Mouse (Mus musculus): ENCODE measurements around the gene Krt27. TPM values are rescaled to one million over a fixed set of nuclear protein-coding genes. Genes with fewer than 3 reads are reported as not detected.

The Krt27 gene
- polyA plus RNA-seq (2015; fragmentation: Nextera tagmentation; extraction: Ambion mirVana), result not detected in 2 replicates

DNA sequence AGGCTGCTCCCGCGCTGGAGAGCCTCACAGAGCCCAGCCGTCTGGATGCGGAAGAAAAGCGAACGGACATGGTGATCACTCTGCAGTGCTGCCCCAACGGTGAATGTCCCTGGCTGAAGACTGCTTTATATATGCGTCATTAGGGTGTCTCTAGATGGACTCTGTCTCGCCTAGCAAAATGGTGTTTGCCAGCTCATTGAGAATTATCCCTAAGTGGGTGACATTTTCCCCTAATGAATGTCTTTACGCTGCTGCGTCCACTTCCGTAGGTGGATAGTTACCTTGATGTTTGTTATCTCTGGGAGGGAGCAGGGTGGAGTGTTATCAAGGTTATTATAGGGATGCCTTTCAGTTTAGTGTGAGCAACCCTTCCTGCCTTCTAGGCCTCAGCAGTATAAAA is at the start of gene Krt27:
TSS of gene Krt27 (minus strand) at position 101 of the 400 bp plus-strand sequence.
- no peaks in the 10 kb centered on the region for H3K36me3 ChIP-seq (replicated peaks; ENCODE audit: insufficient read depth, low read length)
- H3K9me3 ChIP-seq (ENCODE audit: low read length), result no peaks in the 10 kb centered on the region
- H3K4me1 ChIP-seq (ENCODE audit: insufficient read depth), result no peaks in the 10 kb centered on the region
- DNase-seq (no peak), ATAC-seq (no peak)
- no peak within 1 kb of the TSS for H3K9ac ChIP-seq (replicated peaks)
- TF ChIP-seq EP300 (IDR thresholded peaks at IDR 0.05; ENCODE audit: low read depth), result no peak
- TF ChIP-seq CTCF (IDR thresholded peaks at IDR 0.05; ENCODE audit: low read depth), result no peak
- H3K27me3 ChIP-seq (ENCODE audit: insufficient read depth, low read length), result no peaks in the 10 kb centered on the region
- 78% methylated on average over 12 of the region's 12 CpGs for WGBS (ENCODE audit: insufficient replicate concordance)
- no peak within 1 kb of the TSS for H3K4me2 ChIP-seq (ENCODE audit: low read depth, low read length)
- H3K4me3 ChIP-seq (ENCODE audit: low read depth, low read length), result no peak within 1 kb of the TSS
- no peak within 1 kb of the TSS for H3K27ac ChIP-seq (ENCODE audit: low read depth)

DNA sequence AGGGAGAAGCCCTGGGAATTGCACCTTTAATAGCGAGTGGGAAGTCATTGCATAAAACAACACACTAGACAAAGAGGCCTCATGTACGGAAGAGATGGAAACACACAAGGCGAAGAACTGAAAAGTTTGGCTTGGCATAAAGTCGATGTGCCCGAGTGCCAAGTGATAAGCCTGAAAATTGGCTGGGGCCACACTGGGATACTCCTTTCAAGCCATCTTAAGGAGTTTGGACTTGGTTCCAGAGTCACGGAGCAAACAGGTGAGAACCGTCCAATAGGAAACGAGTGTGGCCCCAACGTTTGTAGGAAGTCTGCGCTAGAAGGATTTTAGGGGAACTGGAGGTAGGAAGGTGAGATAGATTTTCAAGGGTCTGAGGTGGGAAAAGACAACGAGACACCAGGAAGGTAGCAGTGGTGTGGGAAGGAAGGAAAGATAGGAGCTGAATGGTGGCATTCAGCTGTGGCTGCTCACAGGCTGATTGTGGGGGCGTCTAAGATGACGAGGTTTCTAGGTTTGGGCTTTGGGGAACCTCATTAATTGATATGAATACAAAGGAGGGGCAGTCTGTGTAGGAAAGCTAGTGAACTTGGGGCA is 49.1 kb upstream of the Krt27 start:
- ATAC-seq, result no peak
- H3K4me3 ChIP-seq (ENCODE audit: low read depth, low read length), result no peak overlapping the region
- 73% methylated on average over 13 of the region's 13 CpGs for WGBS (ENCODE audit: insufficient replicate concordance)
- DNase-seq, result no peak
- H3K9ac ChIP-seq (replicated peaks), result no peak overlapping the region
- H3K36me3 ChIP-seq (replicated peaks; ENCODE audit: insufficient read depth, low read length), result no peaks in the 10 kb centered on the region
- TF ChIP-seq EP300 (IDR thresholded peaks at IDR 0.05; ENCODE audit: low read depth) (no peak), CTCF (IDR thresholded peaks at IDR 0.05; ENCODE audit: low read depth) (no peak)
- no peak overlapping the region for H3K27ac ChIP-seq (ENCODE audit: low read depth)
- 0 out of 2 replicates have a peak, but pooled peaks cover 3% of the 10 kb centered on the region for H3K27me3 ChIP-seq (ENCODE audit: insufficient read depth, low read length)
- H3K4me2 ChIP-seq (ENCODE audit: low read depth, low read length), result no peak overlapping the region
- H3K4me1 ChIP-seq (ENCODE audit: insufficient read depth), result no peaks in the 10 kb centered on the region
- H3K9me3 ChIP-seq (ENCODE audit: low read length), result no peaks in the 10 kb centered on the region

DNA sequence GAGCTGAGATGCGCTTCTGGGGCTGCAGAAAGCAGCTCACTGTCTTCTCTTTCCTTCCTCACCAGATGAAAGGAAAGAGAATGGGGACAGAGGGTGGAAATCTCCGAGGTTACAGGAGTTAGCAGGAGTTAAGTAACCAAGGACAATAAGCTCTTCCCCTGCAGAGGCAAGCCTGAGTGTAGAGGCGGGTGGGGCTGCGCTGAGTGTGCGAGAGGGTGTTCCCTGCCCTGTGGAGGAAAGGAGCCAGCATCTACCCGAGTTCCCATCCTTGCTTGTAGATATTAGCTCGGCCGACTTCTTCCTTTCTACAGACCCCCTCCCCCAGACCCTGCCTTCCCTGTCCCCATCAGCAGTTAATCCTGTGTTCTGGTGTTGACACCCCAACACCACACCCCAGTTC is 47.9 kb upstream of the Krt27 start:
- H3K9me3 ChIP-seq (ENCODE audit: low read length), result no peaks in the 10 kb centered on the region
- H3K36me3 ChIP-seq (replicated peaks; ENCODE audit: insufficient read depth, low read length), result no peaks in the 10 kb centered on the region
- WGBS (ENCODE audit: insufficient replicate concordance), result 58% methylated on average over 8 of the region's 8 CpGs
- no peak overlapping the region for H3K27ac ChIP-seq (ENCODE audit: low read depth)
- no peaks in the 10 kb centered on the region for H3K4me1 ChIP-seq (ENCODE audit: insufficient read depth)
- ATAC-seq (no peak), DNase-seq (no peak)
- H3K9ac ChIP-seq (replicated peaks), result no peak overlapping the region
- no peak overlapping the region for H3K4me3 ChIP-seq (ENCODE audit: low read depth, low read length)
- H3K27me3 ChIP-seq (ENCODE audit: insufficient read depth, low read length), result 0 out of 2 replicates have a peak, but pooled peaks cover 3% of the 10 kb centered on the region
- H3K4me2 ChIP-seq (ENCODE audit: low read depth, low read length), result no peak overlapping the region
- TF ChIP-seq CTCF (IDR thresholded peaks at IDR 0.05; ENCODE audit: low read depth), result no peak
- TF ChIP-seq EP300 (IDR thresholded peaks at IDR 0.05; ENCODE audit: low read depth), result no peak

DNA sequence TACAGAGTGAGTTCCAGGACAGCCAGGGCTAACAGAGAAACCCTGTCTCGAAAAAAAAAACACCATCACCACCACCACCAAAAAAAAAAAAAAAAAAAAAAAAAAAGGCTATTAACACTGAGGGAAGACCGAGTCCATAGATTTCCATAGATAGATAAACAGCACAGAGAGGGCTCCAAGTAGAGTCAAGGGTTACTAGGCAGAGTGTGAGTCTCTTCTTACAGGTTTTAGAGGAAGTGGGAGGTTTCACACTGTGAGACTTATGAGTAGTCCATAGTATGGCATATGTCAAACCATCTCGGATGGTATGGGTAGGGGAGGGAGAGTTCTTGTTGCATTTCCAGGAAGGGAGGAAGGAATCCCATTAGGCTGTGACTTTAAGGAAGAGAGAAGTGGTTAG is 47.2 kb upstream of the Krt27 start:
- Histone ChIP-seq H3K27me3 (ENCODE audit: insufficient read depth, low read length) (0 out of 2 replicates have a peak, but pooled peaks cover 3% of the 10 kb centered on the region), H3K27ac (ENCODE audit: low read depth) (no peak overlapping the region), H3K4me2 (ENCODE audit: low read depth, low read length) (no peak overlapping the region), H3K36me3 (replicated peaks; ENCODE audit: insufficient read depth, low read length) (no peaks in the 10 kb centered on the region), H3K4me3 (ENCODE audit: low read depth, low read length) (no peak overlapping the region), H3K9me3 (ENCODE audit: low read length) (no peaks in the 10 kb centered on the region), H3K9ac (replicated peaks) (no peak overlapping the region), H3K4me1 (ENCODE audit: insufficient read depth) (no peaks in the 10 kb centered on the region)
- DNase-seq, result no peak
- no peak for TF ChIP-seq EP300 (IDR thresholded peaks at IDR 0.05; ENCODE audit: low read depth)
- no peak for TF ChIP-seq CTCF (IDR thresholded peaks at IDR 0.05; ENCODE audit: low read depth)
- no peak for ATAC-seq
- WGBS (ENCODE audit: insufficient replicate concordance), result 53% methylated on average over 3 of the region's 3 CpGs

DNA sequence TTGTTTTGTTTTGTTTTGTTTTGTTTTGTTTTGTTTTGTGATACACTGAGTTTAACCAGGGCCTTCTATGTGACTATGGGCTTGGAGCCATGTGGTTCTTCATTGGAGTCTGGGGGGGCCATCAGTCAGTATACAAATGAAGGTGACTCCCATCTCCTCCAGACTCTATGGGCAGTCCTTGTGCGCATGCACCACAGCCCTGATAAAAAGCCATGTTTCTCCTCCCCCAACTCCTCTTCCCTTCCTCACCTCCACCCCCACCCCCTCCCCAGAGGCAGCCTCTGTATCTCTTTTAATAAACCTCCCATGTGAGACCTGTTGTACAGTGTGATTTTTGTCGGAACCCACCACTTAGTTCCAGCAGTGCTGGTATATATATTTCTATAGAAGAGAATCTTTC is 45.8 kb upstream of the Krt27 start:
- Histone ChIP-seq H3K27ac (ENCODE audit: low read depth) (no peak overlapping the region), H3K9me3 (ENCODE audit: low read length) (no peaks in the 10 kb centered on the region), H3K4me3 (ENCODE audit: low read depth, low read length) (no peak overlapping the region), H3K9ac (replicated peaks) (no peak overlapping the region), H3K27me3 (ENCODE audit: insufficient read depth, low read length) (0 out of 2 replicates have a peak, but pooled peaks cover 3% of the 10 kb centered on the region), H3K36me3 (replicated peaks; ENCODE audit: insufficient read depth, low read length) (no peaks in the 10 kb centered on the region), H3K4me1 (ENCODE audit: insufficient read depth) (no peaks in the 10 kb centered on the region), H3K4me2 (ENCODE audit: low read depth, low read length) (no peak overlapping the region)
- no peak for TF ChIP-seq CTCF (IDR thresholded peaks at IDR 0.05; ENCODE audit: low read depth)
- TF ChIP-seq EP300 (IDR thresholded peaks at IDR 0.05; ENCODE audit: low read depth), result no peak
- ATAC-seq (no peak), DNase-seq (no peak)
- WGBS (ENCODE audit: insufficient replicate concordance), result 74% methylated on average over 2 of the region's 2 CpGs

DNA sequence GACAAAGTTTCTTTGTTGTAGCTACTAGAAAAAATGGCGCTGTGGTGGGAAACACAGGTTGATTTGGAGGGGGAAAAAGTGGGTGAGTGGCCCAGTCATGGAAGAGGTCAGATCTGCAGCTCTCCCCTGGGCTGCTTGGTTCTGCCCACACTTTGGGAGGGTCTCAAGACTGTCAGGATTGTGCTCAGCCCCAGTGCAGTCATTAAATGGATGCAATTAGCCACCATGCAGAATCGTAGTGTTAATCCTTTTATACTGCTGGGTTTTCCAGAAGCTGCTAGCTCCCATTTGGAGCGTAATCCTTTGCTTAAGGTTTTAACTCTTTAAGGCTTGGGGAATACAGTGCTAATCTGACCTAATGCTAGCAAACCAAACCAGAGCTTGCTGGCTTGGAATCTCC is 45.1 kb upstream of the Krt27 start:
- DNase-seq, result no peak
- no peaks in the 10 kb centered on the region for H3K9me3 ChIP-seq (ENCODE audit: low read length)
- no peak overlapping the region for H3K9ac ChIP-seq (replicated peaks)
- H3K27me3 ChIP-seq (ENCODE audit: insufficient read depth, low read length), result 0 out of 2 replicates have a peak, but pooled peaks cover 3% of the 10 kb centered on the region
- no peak for ATAC-seq
- no peaks in the 10 kb centered on the region for H3K36me3 ChIP-seq (replicated peaks; ENCODE audit: insufficient read depth, low read length)
- WGBS (ENCODE audit: insufficient replicate concordance), result 47% methylated on average over 3 of the region's 3 CpGs
- H3K4me1 ChIP-seq (ENCODE audit: insufficient read depth), result no peaks in the 10 kb centered on the region
- no peak overlapping the region for H3K4me2 ChIP-seq (ENCODE audit: low read depth, low read length)
- no peak overlapping the region for H3K4me3 ChIP-seq (ENCODE audit: low read depth, low read length)
- H3K27ac ChIP-seq (ENCODE audit: low read depth), result no peak overlapping the region
- TF ChIP-seq CTCF (IDR thresholded peaks at IDR 0.05; ENCODE audit: low read depth) (no peak), EP300 (IDR thresholded peaks at IDR 0.05; ENCODE audit: low read depth) (no peak)

All from liver, postnatal 0 days (tissue).